Mouse (Mus musculus): ENCODE data around the gene Prcc. TPM values are rescaled to one million over a fixed set of nuclear protein-coding genes. Genes with fewer than 3 reads are reported as not detected.
"Not testable (repeated sequence)": the region's sequence is repeated elsewhere in the genome, so short reads cannot be mapped to it uniquely, and the experiment has no call there.

Gene Prcc
- polyA plus RNA-seq, 1 experiment from 2014 or later, result 14.2 TPM

- H3K4me1 ChIP-seq (ENCODE audit: insufficient read depth), result no peaks in the 10 kb centered on the region
- no peak overlapping the region for H3K4me3 ChIP-seq (ENCODE audit: low read depth, low read length)
- no peak for DNase-seq
- 42% methylated on average over 4 of the region's 4 CpGs for WGBS
- H3K27me3 ChIP-seq (ENCODE audit: insufficient read depth, low read length), result no peaks in the 10 kb centered on the region
- no peaks in the 10 kb centered on the region for H3K36me3 ChIP-seq (ENCODE audit: insufficient read depth)
- ATAC-seq (ENCODE audit: insufficient read depth), result no peak
- H3K4me2 ChIP-seq, result no peak overlapping the region
- no peak overlapping the region for H3K9ac ChIP-seq
- H3K9me3 ChIP-seq (ENCODE audit: low read depth, low read length), result no peaks in the 10 kb centered on the region
- TF ChIP-seq CTCF (IDR thresholded peaks at IDR 0.05; ENCODE audit: low read depth), result no peak
- H3K27ac ChIP-seq (ENCODE audit: low read depth), result no peak overlapping the region
These were observed 57.0 kb downstream of the Prcc start for GRCm38 (mm10) chr3:87828435-87828834.

GRCm38 (mm10) chr3:87824206-87824605 lies 61.2 kb downstream of the Prcc start, which contains the start of gene Pear1:
Pear1 (minus strand) TSS chr3:87824306.
- H3K4me2 ChIP-seq, result not testable (repeated sequence)
- WGBS, result 78% methylated on average over 1 of the region's 1 CpGs

DNA sequence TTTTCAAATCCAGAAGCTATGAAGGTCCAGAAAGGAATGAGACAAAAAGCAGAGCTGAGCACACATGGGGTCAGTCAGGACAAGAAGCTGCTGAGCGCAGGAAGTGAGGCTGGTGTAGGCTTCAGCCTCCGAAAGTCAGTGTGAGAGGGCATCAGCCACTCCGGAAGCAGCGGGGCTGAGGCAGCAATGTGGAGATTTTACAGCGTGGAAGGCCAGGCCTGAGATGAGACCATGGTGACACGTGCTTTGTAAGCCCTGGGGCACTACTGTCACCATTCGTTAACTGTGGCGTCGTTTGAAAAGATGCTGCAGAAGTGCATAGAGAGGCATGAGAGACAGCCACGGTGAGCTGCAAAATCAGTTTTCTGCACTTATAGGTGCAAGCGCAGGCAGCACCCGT lies 67.2 kb downstream of the Prcc start:
- WGBS, result 42% methylated on average over 12 of the region's 12 CpGs
- H3K4me3 ChIP-seq (ENCODE audit: low read depth, low read length), result no peak overlapping the region
- H3K4me2 ChIP-seq, result no peak overlapping the region
- no peak for TF ChIP-seq CTCF (IDR thresholded peaks at IDR 0.05; ENCODE audit: low read depth)
- no peaks in the 10 kb centered on the region for H3K9me3 ChIP-seq (ENCODE audit: low read depth, low read length)
- H3K36me3 ChIP-seq (ENCODE audit: insufficient read depth), result no peaks in the 10 kb centered on the region
- H3K4me1 ChIP-seq (ENCODE audit: insufficient read depth), result no peaks in the 10 kb centered on the region; the same call in 1 of the 2 replicates
- H3K27ac ChIP-seq (ENCODE audit: low read depth), result no peak overlapping the region
- ATAC-seq (ENCODE audit: insufficient read depth), result no peak
- no peak for DNase-seq
- H3K9ac ChIP-seq, result no peak overlapping the region
- H3K27me3 ChIP-seq (ENCODE audit: insufficient read depth, low read length), result peaks cover 7% of the 10 kb centered on the region

More at GRCm38 (mm10) chr3:87824206-87824605, 61.2 kb downstream of the Prcc start, which contains the start of gene Pear1:
- H3K36me3 ChIP-seq (ENCODE audit: insufficient read depth); ATAC-seq (ENCODE audit: insufficient read depth); H3K27me3 ChIP-seq (ENCODE audit: insufficient read depth, low read length); H3K4me3 ChIP-seq (ENCODE audit: low read depth, low read length); H3K27ac ChIP-seq (ENCODE audit: low read depth); H3K4me1 ChIP-seq (ENCODE audit: insufficient read depth); DNase-seq; H3K9ac ChIP-seq; H3K9me3 ChIP-seq (ENCODE audit: low read depth, low read length): not testable (repeated sequence)

DNA sequence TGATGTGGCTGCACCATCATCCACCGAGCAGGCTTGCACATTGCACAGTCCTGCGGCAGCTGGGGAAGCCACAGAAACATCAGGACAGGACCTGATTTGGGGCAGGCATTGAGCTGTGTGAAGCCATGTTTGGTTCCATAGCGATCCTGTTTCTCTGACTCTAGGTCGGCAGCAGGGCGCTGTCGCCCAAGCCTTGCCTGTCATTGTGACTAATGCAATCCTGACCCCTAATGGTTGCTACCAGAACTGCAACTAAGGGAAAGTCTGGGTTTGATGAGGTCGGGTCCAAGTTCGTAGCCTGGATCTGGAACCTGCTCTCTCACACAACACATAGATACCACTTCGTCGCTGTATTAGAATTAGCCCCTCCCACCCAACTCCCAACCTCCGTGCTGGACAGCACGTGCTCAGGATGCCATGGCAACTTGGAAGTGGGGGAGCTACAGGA lies 68.7 kb downstream of the Prcc start:
- Histone ChIP-seq H3K4me2 (peak overlapping the region; percentile 24; the same call in 1 of the 2 replicates), H3K27ac (ENCODE audit: low read depth) (no peak overlapping the region), H3K36me3 (ENCODE audit: insufficient read depth) (no peaks in the 10 kb centered on the region), H3K9ac (no peak overlapping the region; the same call in 1 of the 2 replicates), H3K9me3 (ENCODE audit: low read depth, low read length) (no peaks in the 10 kb centered on the region), H3K4me3 (ENCODE audit: low read depth, low read length) (no peak overlapping the region), H3K4me1 (ENCODE audit: insufficient read depth) (no peaks in the 10 kb centered on the region; the same call in 1 of the 2 replicates), H3K27me3 (ENCODE audit: insufficient read depth, low read length) (peaks cover 14% of the 10 kb centered on the region)
- ATAC-seq (ENCODE audit: insufficient read depth) (peak; percentile 77), DNase-seq (peak; percentile 95)
- TF ChIP-seq CTCF (IDR thresholded peaks at IDR 0.05; ENCODE audit: low read depth), result peak; percentile 97
- 4% methylated on average over 12 of the region's 12 CpGs for WGBS

- WGBS, result 42% methylated on average over 6 of the region's 6 CpGs
These were observed 69.2 kb downstream of the Prcc start for GRCm38 (mm10) chr3:87816166-87816565.

GRCm38 (mm10) chr3:87812873-87813272 lies 72.5 kb downstream of the Prcc start:
- H3K9ac ChIP-seq, result no peak overlapping the region
- no peaks in the 10 kb centered on the region for H3K9me3 ChIP-seq (ENCODE audit: low read depth, low read length)
- no peak overlapping the region for H3K27ac ChIP-seq (ENCODE audit: low read depth)
- no peak for TF ChIP-seq CTCF (IDR thresholded peaks at IDR 0.05; ENCODE audit: low read depth)
- no peak overlapping the region for H3K4me2 ChIP-seq
- WGBS, result 37% methylated on average over 10 of the region's 10 CpGs
- H3K4me3 ChIP-seq (ENCODE audit: low read depth, low read length), result no peak overlapping the region
- H3K4me1 ChIP-seq (ENCODE audit: insufficient read depth), result peaks cover 2% of the 10 kb centered on the region; the same call in 1 of the 2 replicates
- H3K36me3 ChIP-seq (ENCODE audit: insufficient read depth), result no peaks in the 10 kb centered on the region
- H3K27me3 ChIP-seq (ENCODE audit: insufficient read depth, low read length), result peaks cover 49% of the 10 kb centered on the region
- peak; percentile 44 for DNase-seq
- no peak for ATAC-seq (ENCODE audit: insufficient read depth)

More at GRCm38 (mm10) chr3:87816166-87816565, 69.2 kb downstream of the Prcc start:
- Histone ChIP-seq H3K4me3 (ENCODE audit: low read depth, low read length) (no peak overlapping the region), H3K4me2 (peak overlapping the region; percentile 24; the same call in 1 of the 2 replicates), H3K4me1 (ENCODE audit: insufficient read depth) (no peaks in the 10 kb centered on the region; the same call in 1 of the 2 replicates), H3K9me3 (ENCODE audit: low read depth, low read length) (no peaks in the 10 kb centered on the region), H3K27me3 (ENCODE audit: insufficient read depth, low read length) (peaks cover 19% of the 10 kb centered on the region), H3K9ac (no peak overlapping the region; the same call in 1 of the 2 replicates), H3K36me3 (ENCODE audit: insufficient read depth) (no peaks in the 10 kb centered on the region), H3K27ac (ENCODE audit: low read depth) (no peak overlapping the region)
- DNase-seq (no peak), ATAC-seq (ENCODE audit: insufficient read depth) (peak; percentile 17; the same call in 1 of the 2 replicates)
- no peak for TF ChIP-seq CTCF (IDR thresholded peaks at IDR 0.05; ENCODE audit: low read depth)

DNA sequence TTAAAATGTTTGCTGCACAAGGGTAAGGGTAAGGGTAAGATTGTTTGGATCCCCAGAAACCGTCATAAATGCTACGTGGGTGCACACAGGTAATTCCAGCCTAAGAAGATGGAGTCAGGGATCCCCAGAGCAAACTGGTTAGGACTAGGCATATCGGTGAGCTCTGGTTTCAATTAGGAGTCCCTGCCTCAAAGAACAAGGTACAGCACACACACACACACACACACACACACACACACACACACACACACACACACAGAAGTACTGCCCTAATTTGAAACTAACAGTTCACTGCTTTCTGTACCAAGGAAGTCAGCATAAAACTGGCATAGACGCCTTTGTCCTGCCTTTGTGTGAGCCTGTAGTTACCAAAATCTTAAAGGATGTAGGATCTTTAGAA lies 73.0 kb downstream of the Prcc start:
- no peak overlapping the region for H3K4me3 ChIP-seq (ENCODE audit: low read depth, low read length)
- H3K27ac ChIP-seq (ENCODE audit: low read depth), result no peak overlapping the region
- ATAC-seq (ENCODE audit: insufficient read depth) (no peak), DNase-seq (no peak)
- no peak overlapping the region for H3K4me2 ChIP-seq
- no peaks in the 10 kb centered on the region for H3K9me3 ChIP-seq (ENCODE audit: low read depth, low read length)
- H3K9ac ChIP-seq, result no peak overlapping the region
- TF ChIP-seq CTCF (IDR thresholded peaks at IDR 0.05; ENCODE audit: low read depth), result no peak
- H3K4me1 ChIP-seq (ENCODE audit: insufficient read depth), result peaks cover 2% of the 10 kb centered on the region; the same call in 1 of the 2 replicates
- WGBS, result 79% methylated on average over 4 of the region's 4 CpGs
- H3K27me3 ChIP-seq (ENCODE audit: insufficient read depth, low read length), result peaks cover 45% of the 10 kb centered on the region
- H3K36me3 ChIP-seq (ENCODE audit: insufficient read depth), result no peaks in the 10 kb centered on the region
